Mouse (Mus musculus) megakaryocyte, embryonic 14.5 days (primary cell): ENCODE data around the gene Plekhg4.

ENCODE experiments used
- FLI1 ChIP-seq: IDR thresholded peaks from 2 replicates; pipeline ENCODE4 v1.6.1; 2012; ENCODE audit warnings: low read length, inconsistent platforms, mixed read lengths
- GATA1 ChIP-seq: IDR thresholded peaks from 3 replicates; pipeline ENCODE4 v1.6.1; 2012; ENCODE audit warnings: mixed read lengths, low read length, inconsistent platforms, borderline replicate concordance

- TF ChIP-seq FLI1 (no peak), GATA1 (no peak)
Measured at GRCm38 (mm10) chr8:105409947-105410346, 36.9 kb downstream of the Plekhg4 start.
